Mouse (Mus musculus): ENCODE results near the gene Cat.
A peak's percentile ranks its signal among the peaks of the same experiment; 100 is the strongest.

DNA sequence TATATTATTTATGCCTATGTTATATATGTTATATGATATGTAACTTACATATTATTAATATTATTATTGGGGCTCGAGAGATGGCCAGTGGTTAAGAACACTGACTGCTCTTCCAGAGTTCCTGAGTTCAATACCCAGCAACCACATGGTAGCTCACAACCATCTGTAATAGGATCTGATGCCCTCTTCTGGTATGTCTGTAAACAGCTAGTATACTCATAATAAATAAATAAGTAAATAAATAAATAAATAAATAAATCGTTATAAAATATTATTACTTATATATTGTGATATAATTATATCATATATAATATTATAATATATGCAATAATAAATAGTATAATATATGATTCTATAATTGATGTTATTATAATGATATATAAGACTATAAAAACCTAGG, 8.8 kb downstream of the Cat start:
- peak; percentile 19; the same call in 1 of the 2 replicates for TF ChIP-seq CTCF (IDR thresholded peaks at IDR 0.05)
- no peak for TF ChIP-seq POLR2A (IDR thresholded peaks at IDR 0.05; ENCODE audit: insufficient read depth, low read depth, low read length)
- no peak for TF ChIP-seq EP300 (IDR thresholded peaks at IDR 0.05; ENCODE audit: insufficient read depth, low read depth, low read length)

All from heart, adult 2 months (tissue).